In genomic region chr4:100478592-100479321, GRCm38 (mm10) we compare ENCODE assay signal across 8 mouse cellular contexts. TPM values are rescaled to one million over a fixed set of nuclear protein-coding genes. Genes with fewer than 3 reads are reported as not detected.
DNase-seq lines count a peak whose midpoint lies in the region; ATAC-seq and TF ChIP-seq lines count a peak whose summit lies in the region.

Gene Ube2u, plus strand, starts transcription at chr4:100478849.

- peak; percentile 98 for ATAC-seq in forebrain, embryonic 14.5 days
- ATAC-seq in hindbrain, embryonic 12.5 days (ENCODE audit: low FRiP score), result peak; percentile 95

- no peaks in the 10 kb centered on the region for H3K36me3 ChIP-seq in forebrain, embryonic 14.5 days (ENCODE audit: control insufficient read depth, insufficient read depth, low read length)
- no peaks in the 10 kb centered on the region for H3K36me3 ChIP-seq in hindbrain, embryonic 12.5 days

- DNase-seq in cerebellum, postnatal 14 days, result peak; percentile 57 to 58
- no peak for DNase-seq in cerebellum, adult 8-10 months
- peak; percentile 89 for DNase-seq in forebrain, embryonic 14.5 days (ENCODE audit: low spot score)
- DNase-seq in layer of hippocampus, adult 9-11 months, result peak; percentile 48
- peak; percentile 43 for DNase-seq in lung, adult 2 months
- peak; percentile 85 for DNase-seq in retina, postnatal 1 day
- DNase-seq in spleen, adult 12 weeks (ENCODE audit: low spot score), result no peak

- H3K27me3 ChIP-seq in forebrain, embryonic 14.5 days (replicated peaks; ENCODE audit: control insufficient read depth, insufficient read depth, low read length), result no peaks in the 10 kb centered on the region
- H3K27me3 ChIP-seq in hindbrain, embryonic 12.5 days, result no peaks in the 10 kb centered on the region

- peaks cover 3% of the 10 kb centered on the region; the same call in 1 of the 2 replicates for H3K4me1 ChIP-seq in forebrain, embryonic 14.5 days (ENCODE audit: control insufficient read depth, insufficient read depth, low read length)
- peaks cover 5% of the 10 kb centered on the region; the same call in 1 of the 2 replicates for H3K4me1 ChIP-seq in hindbrain, embryonic 12.5 days
- H3K4me1 ChIP-seq in lung, adult 2 months (ENCODE audit: control insufficient read depth, insufficient read depth, low read length), result no peaks in the 10 kb centered on the region

- H3K4me3 ChIP-seq in forebrain, embryonic 14.5 days (ENCODE audit: low read depth, low read length), result peak within 1 kb of the TSS; percentile 20
- H3K4me3 ChIP-seq in hindbrain, embryonic 12.5 days, result peak within 1 kb of the TSS; percentile 28
- no peak within 1 kb of the TSS for H3K4me3 ChIP-seq in lung, adult 2 months (replicated peaks; ENCODE audit: extremely low read depth, low read depth, low read length)

- no peak for TF ChIP-seq POLR2A in lung, adult 2 months (IDR thresholded peaks at IDR 0.05; ENCODE audit: borderline replicate concordance, extremely low read depth, low read depth, low read length)

- no peak within 1 kb of the TSS for H3K27ac ChIP-seq in forebrain, embryonic 14.5 days (ENCODE audit: low read depth, low read length)
- no peak within 1 kb of the TSS for H3K27ac ChIP-seq in hindbrain, embryonic 12.5 days

- no peaks in the 10 kb centered on the region for H3K9me3 ChIP-seq in forebrain, embryonic 14.5 days (replicated peaks; ENCODE audit: control insufficient read depth, low read length)
- H3K9me3 ChIP-seq in hindbrain, embryonic 12.5 days (replicated peaks), result no peaks in the 10 kb centered on the region

- no peak for TF ChIP-seq CTCF in lung, adult 2 months (IDR thresholded peaks at IDR 0.05; ENCODE audit: insufficient read depth, low read length)

- peak within 1 kb of the TSS; percentile 47 for H3K4me2 ChIP-seq in forebrain, embryonic 14.5 days (ENCODE audit: low read length)
- peak within 1 kb of the TSS; percentile 48 for H3K4me2 ChIP-seq in hindbrain, embryonic 12.5 days (replicated peaks)

- 23% methylated on average over 15 of the region's 15 CpGs for WGBS in forebrain, embryonic 14.5 days
- WGBS in hindbrain, embryonic 12.5 days, result 24% methylated on average over 15 of the region's 15 CpGs
- 24% methylated on average over 15 of the region's 15 CpGs for WGBS in lung, adult 2 months

- no peak within 1 kb of the TSS for H3K9ac ChIP-seq in forebrain, embryonic 14.5 days (ENCODE audit: low read length)
- H3K9ac ChIP-seq in hindbrain, embryonic 12.5 days, result no peak within 1 kb of the TSS; the same call in 1 of the 2 replicates

RNA-seq across cellular contexts. Expression of gene Ube2u, which starts in this region (rescaled TPM):
- 0.15 and 0.51 TPM in 2 replicates for polyA plus RNA-seq in forebrain, embryonic 14.5 days (2014; fragmentation: Nextera tagmentation; extraction: Ambion mirVana)
- 0.90 and 1.2 TPM in 2 replicates for polyA plus RNA-seq in hindbrain, embryonic 12.5 days (2016; fragmentation: Nextera tagmentation; extraction: Ambion mirVana)
- not detected in 2 replicates for polyA plus RNA-seq in lung, adult 2 months (2012; rRNA removed)

Comparison
In these comparisons a context has a peak if more than half of its experiments do, and no peak if none do; other contexts are left out.
1. DNase-seq: peak in cerebellum, postnatal 14 days (2 of 2), layer of hippocampus, adult 9-11 months (single experiment) and retina, postnatal 1 day (single experiment); none in cerebellum, adult 8-10 months (single experiment) and spleen, adult 12 weeks (single experiment).
2. Peak in DNase-seq, ATAC-seq, H3K4me3 ChIP-seq and H3K4me2 ChIP-seq in forebrain, embryonic 14.5 days; RNA of the gene not detected or under 1 TPM.
3. Peak in DNase-seq in lung, adult 2 months; RNA of the gene not detected or under 1 TPM.